Mouse (Mus musculus): ENCODE measurements at regions not wholly inside any gene's neighbourhood (a gene's known extent, or its start where the extent isn't known, plus 50 kb on each side); places are given as distances from the start of the nearest gene placed in this dataset.

GRCm38 (mm10) chr15:52959711-52960110, 925.0 kb upstream of the Gm7489 start:
- DNase-seq = no peak

- no peak for DNase-seq
These were observed 923.2 kb upstream of the Gm7489 start for GRCm38 (mm10) chr15:52961491-52961890.

- DNase-seq = no peak
These were observed 920.8 kb upstream of the Gm7489 start for GRCm38 (mm10) chr15:52963918-52964317.

GRCm38 (mm10) chr15:52964403-52964802, 920.3 kb upstream of the Gm7489 start:
- DNase-seq = no peak

- DNase-seq = no peak
These were observed 916.9 kb upstream of the Gm7489 start for GRCm38 (mm10) chr15:52967801-52968235.

DNA sequence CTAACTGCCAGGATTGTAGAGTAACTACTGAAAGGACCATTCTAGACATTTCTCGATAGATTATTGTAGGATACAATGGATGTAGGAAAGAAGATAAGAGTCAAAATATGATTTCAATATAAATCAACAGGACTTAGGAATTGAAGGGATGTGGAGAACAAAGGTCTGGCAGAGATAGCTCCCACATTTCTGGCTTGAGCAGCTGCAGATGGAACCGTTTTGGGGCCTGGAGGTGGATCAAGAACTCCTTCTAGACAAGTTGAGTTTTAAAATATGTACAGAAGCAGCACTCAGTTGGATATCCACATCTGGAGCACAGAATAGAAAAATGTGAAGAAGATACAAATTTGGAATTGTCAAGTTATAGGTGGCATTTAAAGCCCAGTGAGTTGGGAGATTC, 901.9 kb upstream of the Gm7489 start:
- no peak for DNase-seq

DNA sequence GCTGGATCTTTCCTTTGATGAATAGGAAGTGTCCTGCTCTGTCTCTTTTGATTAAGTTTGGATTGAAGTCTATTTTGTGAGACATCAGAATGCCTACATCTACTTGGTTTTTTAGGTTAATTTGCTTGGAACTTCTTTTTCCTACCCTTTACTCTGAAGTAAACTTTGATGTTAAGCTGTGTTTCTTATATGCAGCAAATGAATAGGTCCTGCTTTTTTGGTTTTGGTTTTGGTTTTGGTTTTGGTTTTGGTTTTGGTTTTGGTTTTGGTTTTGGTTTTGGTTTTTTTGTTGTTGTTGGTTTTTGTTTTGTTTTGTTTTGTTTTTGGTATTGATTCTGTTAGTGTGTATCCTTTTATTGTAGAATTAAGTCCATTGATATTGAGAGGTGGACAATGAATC, 894.1 kb upstream of the Gm7489 start:
- DNase-seq = no peak

GRCm38 (mm10) chr15:52994351-52994750, 890.4 kb upstream of the Gm7489 start:
- DNase-seq = no peak

GRCm38 (mm10) chr15:52999200-52999599, 885.5 kb upstream of the Gm7489 start:
- no peak for DNase-seq

- DNase-seq = no peak
These were observed 884.9 kb upstream of the Gm7489 start for GRCm38 (mm10) chr15:52999776-53000175.

DNA sequence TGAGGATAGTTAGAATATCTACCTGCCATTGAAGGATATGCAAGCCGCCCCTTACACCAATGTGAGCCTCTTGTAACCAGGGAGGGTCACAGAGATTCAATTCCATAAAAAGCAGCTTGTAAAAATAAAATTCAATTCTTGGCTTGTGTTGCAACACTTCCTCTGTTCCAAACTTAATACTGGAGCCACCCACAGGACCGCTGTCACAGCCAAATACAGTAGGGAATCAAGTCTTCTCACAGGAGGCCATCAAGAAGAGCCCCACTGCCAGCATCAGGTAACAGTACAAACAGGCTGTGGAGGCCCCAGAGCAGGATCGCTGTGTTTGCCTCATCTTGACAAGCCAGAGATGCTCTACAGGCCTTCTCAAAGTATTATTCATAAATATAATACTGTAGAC, 883.3 kb upstream of the Gm7489 start:
- DNase-seq = no peak

DNA sequence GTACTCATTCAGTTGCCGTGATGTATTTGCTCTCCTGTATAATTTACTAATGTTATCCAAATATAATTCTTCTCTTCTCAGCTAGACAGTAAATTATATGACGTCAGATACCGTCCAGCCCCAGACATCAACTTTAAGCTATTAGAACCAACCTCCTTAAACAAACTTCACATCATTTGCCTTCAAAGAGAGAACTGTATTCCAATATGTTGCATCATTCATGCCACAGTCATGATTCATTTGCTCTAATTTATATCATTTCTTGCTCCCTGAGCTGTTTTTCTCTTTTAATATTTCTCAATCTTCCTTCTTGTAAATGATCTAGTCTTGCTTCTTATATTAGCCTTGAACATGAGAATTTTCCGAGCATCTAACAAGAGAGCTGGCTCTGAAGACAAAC, 882.7 kb upstream of the Gm7489 start:
- no peak for DNase-seq

DNA sequence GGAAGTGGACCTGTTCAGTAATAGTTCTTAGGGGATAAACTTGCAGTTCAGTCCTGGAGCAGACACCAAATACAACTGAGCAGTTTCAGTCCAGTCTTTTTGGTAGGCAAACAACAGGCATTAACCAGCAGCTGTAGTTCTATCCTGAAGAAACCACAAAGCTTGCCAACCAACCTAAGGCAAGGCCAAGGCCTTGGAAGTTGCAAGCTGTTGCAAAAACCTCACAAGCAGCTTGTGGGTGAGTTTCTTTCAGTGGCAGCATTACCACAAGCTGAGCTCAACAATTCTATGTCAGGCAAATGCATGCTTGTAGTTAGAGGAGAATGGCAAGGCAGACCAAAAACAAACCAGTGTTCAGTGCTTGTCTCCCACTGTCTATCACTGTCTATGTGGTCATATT, 880.6 kb upstream of the Gm7489 start:
- no peak for DNase-seq

- no peak for DNase-seq
These were observed 877.9 kb upstream of the Gm7489 start for GRCm38 (mm10) chr15:53006844-53007243.

DNA sequence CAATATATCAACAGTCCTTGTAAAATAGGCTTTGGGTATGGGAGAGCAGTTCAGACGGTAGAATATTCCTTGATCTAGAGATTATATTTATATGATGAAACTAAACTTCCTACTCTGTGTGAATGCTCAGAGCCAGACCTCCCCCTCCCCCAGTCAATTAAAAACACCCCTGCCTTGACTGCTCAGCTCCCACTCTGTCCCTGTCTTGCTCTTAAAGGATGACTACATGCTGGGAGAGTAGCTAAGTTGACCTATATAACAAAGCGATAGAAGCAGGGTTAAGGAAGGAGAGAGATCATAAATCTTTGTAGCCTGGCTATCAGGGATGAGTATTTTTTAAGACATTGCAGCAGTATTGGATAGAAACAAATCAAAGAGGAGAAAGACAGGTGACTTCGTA, 875.4 kb upstream of the Gm7489 start:
- no peak for DNase-seq
